Mouse (Mus musculus): Measurements from ENCODE around the gene Heca. TPM values are rescaled to one million over a fixed set of nuclear protein-coding genes. Genes with fewer than 3 reads are reported as not detected.
A peak's percentile ranks its signal among the peaks of the same experiment; 100 is the strongest.
"Not testable (repeated sequence)": the region's sequence is repeated elsewhere in the genome, so short reads cannot be mapped to it uniquely, and the experiment has no call there.

Gene Heca
- 10 to 100 TPM; 29.8 to 32.3 (median 30.1) TPM for total RNA-seq (2022)

DNA sequence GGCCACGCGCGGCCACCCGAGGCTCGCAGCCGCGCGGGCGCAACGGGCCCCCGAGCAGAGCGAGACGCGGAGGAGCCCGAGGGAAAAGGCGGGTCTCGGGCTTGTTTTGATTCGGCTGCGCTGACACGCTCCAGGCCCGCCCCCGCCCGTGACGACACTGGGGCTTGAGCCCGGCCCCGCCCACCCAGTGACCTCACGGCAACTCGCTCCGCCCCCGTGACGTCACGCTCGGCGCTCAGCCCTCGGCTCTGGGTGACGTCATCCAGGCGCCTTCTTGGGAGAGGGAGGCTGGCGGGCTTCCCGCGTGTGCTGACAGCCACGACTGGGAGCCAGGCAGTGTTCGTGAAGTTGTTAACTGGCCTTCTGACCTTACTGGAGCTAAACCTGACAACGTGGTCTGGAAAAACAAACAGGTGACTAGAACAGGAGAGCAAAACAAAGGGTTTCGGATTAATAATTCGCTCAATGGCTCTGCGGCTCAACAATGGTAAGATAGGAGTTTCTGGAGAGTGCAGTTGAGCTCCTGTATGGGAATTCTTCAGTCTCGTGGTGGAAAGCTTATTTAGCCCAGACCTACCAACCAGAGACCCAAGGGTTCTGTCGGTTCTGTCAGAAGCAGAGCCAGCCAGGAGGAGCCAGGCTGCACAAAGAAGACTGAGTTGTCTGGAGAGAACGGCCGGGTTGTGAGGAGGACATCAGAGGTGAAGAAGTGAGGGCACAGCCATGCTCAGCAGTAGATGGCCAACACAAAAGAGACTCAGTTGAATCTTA lies at the start of gene Heca:
Gene Heca (minus strand): TSS at position 108 of the 771 bp plus-strand sequence.
- DNase-seq (ENCODE audit: low spot score in 2 of 2): peak; percentile 74 to 84

DNA sequence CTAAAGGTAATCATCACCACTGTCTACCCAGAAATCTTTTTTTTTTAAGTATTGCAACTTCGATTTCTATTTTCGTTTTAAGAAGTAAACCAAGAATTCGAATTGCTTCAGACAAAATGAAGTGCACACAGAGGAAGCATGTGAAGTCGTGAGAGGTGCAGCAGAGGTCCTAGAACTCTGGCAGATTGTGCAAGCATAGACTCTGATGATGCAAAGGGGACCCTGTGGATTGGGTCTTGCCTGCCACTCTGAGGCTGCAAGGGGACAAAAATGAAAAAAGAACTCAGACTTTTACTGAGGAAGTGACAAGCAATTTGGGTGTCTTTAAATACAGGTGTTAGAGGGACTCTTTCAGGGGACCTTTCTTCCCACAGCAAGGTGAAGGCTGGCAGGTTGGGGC lies 42.7 kb upstream of the Heca start:
- DNase-seq (ENCODE audit: low spot score in 2 of 2): no peak

DNA sequence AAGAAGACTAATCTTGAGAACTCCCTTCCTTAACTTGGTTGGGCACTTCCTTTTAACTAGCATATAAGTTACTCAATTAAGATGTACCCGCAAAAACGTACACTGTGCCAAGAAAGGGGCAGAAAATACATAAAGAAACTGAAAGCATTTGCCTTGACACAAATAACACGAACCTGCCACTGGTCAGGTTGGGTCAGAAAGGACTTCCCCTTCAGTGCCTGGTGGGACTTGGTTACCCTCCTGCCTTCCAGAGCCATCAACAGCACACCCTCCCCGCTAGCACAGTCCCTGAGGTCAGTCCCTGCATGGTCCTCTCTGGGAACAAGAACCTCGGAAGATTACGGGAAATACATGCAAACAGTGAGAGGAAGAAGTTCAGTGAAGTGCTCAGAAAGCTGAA lies 41.3 kb upstream of the Heca start:
- DNase-seq (ENCODE audit: low spot score in 2 of 2): no peak

DNA sequence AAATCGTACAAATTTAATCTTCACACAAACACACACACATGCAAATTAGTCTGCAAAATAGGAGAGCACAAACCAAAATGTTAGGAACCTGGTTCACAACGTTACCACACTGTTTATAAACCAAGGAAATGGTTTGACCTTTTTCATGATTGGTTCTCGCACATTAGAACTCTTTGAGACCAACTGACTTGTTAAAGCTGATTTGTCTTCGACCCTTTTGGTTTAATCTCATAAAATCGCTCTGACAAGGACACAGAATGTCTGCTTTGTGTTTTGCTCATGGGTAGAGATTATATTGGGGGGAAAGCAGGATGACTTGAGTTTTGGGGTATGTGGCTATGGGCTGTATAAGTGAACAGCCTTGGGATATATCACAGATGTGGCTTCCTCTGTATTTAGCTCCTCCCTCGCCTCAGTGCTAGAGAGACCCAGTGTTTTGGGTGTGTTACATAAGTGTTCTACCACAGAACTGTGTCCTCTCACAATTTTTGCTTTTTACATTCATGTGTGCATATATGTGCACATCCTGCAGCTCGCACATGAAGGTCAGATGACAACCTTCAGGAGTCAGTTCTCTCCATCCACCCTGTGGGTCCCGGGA lies 40.1 kb upstream of the Heca start:
- no peak for DNase-seq (ENCODE audit: low spot score in 2 of 2)

DNA sequence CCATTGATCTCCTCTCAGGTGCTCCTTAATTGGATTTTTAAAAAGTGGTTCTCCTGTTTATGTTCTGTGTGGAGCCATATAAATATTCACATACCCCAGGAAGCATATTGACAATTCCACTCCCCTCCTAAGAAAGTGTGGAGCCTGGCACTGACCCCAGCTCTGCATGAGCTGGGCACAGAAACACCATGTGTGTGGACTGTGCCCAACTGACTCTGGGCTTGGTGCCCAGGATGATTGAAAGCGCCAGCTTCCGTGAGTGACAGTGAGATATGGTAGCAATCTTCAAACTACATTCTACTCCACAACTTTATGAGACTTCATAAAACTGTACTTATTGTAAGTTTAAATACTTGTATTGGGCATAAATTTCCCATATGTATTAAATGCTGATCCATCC lies 35.4 kb upstream of the Heca start:
- DNase-seq (ENCODE audit: low spot score in 2 of 2): no peak

DNA sequence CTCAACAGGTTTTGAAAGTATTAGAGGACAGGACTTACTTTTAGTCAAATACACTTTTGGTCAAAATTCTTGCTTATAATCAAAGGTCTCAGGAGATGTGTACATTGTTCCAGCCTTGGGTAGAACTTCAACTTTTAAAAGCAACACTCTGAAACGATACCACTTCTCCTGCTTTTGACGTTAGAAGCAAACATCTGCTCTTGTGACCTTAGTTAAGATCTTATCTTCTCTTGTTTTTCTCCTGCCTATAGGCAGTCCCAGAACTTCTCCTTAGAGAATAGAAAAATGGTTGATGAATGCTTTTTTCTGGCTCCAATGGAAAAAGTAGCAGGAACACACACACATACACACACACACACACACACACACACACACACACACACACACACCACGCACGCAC lies 18.2 kb upstream of the Heca start:
- no peak for DNase-seq (ENCODE audit: low spot score in 2 of 2)

DNA sequence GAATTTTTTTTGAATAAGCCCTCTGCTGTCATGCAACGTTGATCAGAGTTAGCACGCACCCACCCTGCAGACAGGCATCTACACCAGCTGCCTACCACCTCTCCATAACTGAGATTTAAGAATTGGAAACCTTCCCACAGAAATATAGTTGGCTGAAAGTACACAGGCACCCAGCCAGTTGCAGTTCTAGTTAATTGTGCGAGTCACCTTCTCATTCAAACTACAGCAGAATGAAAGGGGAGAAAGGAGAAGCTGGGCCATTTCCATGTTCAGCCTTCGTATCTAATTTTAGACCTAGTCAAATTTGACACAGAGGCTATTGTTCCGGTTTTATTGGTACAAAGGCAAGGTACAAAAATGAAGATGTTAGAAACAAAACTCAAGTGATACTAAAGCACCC lies 2.9 kb upstream of the Heca start:
- peak; percentile 15 to 19 for DNase-seq (ENCODE audit: low spot score in 2 of 2)

DNA sequence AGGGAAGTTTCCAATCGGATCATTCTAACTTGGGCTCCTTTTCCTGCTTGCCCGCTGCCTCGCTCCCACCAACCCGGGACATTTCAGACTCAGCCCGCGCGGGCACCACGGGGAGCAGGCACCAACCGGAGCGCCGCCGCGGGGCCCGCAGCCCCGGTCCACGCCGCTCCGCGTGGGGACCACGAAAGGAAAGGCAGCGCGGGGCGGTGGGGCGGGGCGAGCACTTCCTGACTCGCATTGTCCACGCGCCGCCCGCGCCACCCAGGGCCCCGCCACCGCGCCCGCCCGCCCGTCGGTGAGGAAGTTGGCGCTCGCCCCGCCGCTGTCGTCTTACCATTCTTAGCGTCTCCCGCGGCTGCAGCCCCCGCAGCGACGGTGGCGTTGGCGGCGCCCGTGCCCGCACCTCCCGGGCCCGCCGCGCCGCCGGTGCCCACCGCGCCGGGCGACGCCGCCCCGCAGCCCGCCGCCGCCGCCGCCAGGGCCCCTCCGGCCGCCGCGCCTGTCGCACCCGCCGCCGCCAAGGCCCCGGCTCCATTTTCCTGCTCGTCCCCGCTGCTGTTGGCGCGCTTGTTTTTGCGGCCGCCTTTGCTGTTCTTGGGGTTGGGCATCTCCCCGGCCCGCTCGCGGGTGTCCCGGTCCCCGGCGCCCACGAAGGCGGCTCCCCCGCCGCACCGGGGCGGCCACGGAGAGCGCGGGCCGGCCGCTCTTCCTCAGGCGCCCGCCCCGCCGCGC lies 526 bp downstream of the Heca start:
- peak; percentile 24 to 44 for DNase-seq (ENCODE audit: low spot score in 2 of 2)

DNA sequence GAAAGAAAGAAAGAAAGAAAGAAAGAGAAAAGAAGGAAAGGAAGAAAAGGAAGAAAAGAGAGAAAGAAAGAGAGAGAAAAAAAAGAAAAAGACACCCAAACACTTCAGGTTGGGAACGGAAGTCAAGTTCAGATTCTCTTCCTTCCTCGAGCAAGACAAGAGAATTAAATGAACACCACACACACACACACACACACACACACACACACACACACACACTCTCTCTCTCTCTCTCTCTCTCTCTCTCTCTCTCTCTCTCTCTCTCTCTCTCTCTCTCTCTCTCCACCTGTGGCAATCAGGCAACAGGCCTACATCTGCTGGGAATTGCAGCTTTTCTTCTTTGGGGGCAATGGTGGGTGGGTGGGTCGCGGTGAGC lies 1.1 kb downstream of the Heca start:
- DNase-seq (ENCODE audit: low spot score in 2 of 2): not testable (repeated sequence)

DNA sequence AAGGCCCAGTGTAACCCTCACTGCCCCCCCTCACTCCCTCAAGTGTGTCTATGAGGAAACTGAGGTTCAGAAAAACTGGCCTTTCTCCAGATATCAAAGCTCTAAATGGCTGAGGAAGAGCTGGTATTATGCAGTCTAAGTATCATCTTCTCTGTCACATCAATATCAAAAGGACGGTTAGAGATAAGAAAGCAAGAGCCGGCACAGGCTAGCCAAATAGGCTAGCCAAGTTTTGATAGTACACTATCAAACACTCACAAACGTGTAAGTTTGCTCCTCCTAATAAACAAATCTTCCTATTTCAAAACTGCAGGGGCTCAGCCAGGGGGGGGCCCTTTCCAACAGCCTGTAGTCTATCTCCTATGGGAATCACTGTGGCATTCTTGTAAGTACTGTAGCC lies 1.8 kb downstream of the Heca start:
- no peak for DNase-seq (ENCODE audit: low spot score in 2 of 2)

DNA sequence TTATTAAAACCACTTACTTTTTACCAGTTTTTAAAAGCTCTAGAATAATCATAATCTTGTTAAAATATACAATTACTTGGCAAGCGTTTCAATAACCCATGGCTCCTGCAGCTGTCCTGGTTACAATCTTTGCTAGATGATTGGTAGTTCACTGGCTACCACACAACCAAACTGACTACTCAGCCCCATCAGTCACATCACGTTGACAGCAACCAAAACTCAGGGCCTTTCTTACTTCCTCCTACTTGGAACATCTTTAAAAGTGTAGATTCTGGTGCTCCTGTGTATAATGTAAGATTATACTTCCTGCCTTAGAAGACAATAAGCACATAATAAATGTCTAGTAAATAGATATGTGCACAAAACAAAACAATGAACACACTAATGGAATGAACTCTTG lies 14.2 kb downstream of the Heca start:
- DNase-seq (ENCODE audit: low spot score in 2 of 2): no peak

DNA sequence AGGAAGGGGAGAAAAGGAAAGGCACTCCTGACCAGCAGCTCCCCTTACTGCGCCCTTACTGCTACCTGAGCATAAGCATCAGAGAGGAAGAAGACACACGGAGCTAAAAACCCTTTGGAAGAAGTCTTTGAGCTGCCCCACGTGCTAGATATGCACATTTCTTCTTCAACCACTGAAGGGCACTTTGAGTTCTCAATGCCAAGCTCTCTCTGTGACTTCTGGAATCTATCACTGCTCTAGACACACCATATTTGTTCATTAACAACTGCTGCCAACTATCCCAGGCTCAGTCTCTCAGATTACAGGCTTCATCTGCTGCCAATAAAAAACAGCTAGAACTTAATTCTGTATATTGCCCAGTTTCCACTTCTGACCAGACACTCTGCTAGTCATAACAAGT lies 15.7 kb downstream of the Heca start:
- DNase-seq (ENCODE audit: low spot score in 2 of 2): no peak

DNA sequence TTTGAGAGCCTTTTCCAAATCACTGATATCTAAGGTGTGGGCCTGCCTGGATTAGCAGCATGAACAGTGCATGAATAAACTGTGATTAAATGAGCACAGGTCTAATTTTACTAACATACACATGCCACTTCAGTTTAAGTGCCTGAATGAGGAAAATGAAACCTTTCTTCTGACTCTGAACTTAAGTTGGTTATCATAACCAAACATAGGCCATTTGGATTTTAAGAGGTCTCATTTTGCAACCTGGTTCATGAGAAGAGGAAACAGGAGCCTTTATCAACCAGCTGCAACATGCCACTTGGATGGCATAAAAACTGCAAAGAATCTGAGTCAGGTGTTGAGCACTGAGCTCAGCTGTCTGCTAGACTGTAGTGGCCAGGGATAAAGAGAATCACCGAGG lies 16.7 kb downstream of the Heca start:
- DNase-seq (ENCODE audit: low spot score in 2 of 2): no peak

DNA sequence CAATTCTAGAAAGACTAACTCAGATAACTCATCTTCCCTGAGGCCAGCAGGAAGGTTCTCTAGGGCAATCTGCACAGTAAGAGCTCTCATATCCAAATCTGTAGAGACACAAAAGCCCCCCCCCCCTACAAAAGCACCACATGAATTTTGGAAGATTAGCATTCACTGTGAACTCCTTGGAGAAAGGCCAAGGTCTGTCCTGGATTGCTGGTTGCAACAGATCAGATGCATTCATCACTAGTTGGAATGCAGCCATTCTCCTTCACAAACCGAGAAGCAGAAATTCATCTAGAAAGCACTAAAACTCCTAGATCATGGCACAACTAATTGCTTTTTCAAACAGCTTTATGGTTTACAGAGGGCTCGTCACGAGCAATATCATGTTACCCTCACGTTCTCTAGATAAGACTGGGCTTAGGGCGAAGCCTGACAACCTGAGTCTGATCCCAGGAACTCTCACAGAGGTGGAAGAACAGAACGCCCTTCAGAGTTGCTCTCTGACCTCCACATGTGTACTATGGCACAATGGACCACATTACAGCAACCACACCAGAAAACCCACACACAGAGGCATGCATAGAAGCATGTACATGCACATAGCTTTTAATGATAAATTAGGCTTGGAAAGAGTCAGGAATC lies 17.3 kb downstream of the Heca start:
- peak in 1 of 2 experiments; percentile 18 for DNase-seq (ENCODE audit: low spot score in 2 of 2)

DNA sequence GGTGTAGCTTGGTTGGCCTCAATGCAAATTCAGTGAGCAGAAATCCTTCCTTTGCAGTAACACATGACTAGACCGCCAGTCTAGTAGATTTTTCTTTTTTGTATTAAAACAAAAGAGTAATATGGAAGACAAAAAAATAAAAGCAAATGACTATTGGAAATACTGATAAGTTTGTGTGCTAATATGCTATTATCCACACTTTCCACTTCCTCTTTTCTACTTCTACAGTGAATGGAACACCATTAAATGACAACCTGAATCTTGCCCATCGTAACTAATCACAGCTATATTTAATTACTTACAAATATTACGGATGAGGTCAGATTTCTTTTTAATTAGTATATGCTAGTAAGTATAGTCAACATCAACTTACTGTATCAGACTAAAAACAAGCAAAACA lies 22.7 kb downstream of the Heca start:
- DNase-seq (ENCODE audit: low spot score in 2 of 2): no peak

DNA sequence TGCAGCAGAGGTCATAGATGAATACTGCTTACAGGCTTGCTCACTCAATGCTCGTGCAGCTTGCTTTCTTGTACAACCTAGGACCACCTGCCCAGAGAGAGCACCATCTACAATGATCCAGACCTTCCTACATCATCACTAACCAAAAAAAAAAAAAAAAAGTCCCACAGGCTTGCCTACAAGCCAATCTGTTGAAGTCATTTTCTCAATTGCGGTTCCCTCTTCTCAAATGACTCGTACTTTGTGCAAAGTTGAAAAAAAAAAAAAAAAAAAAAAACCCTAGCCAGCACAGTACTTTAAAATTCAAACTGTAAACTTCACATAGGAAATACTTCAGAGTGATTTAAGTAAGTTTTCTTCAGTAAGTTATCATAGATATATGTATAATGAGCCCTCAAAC lies 23.7 kb downstream of the Heca start:
- DNase-seq (ENCODE audit: low spot score in 2 of 2): no peak

DNA sequence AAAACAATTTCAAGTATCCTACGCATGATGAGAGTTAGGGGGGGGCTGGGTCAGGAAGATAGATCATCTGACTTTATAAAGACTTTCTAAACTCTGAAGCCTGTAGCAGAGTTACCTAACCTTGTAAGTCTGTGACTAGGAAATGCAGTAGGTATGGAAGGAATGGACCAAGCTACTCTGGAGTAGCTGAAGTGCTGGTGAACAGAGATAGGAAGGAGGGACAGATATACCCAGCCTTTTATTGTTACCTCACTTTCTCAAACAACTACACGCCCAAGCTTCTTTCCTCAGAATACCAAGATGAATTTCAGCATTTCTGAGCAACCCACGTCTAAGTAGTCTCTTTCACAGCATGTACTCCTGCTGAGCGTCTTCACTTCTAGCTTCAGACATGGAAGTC lies 26.5 kb downstream of the Heca start:
- DNase-seq (ENCODE audit: low spot score in 2 of 2): no peak

DNA sequence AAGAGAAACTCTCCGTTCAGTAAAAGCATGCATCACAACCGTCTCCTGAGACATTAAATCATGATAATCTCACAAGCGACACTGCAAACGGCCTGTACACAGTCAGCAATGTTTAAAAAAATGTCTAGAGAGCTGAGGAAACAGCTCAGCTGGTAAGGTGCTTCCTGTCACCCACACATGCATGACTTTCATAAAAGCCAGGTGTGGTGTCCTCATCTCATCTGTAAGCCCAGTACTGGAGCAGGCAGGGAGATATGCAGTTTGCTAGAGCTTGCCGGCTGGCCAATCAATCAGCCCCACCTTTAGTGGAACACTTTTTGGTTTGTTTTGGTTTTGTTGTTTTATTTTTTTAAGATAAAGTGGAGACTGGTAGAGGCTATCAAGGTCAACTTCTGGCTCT lies 27.9 kb downstream of the Heca start:
- no peak for DNase-seq (ENCODE audit: low spot score in 2 of 2)

DNA sequence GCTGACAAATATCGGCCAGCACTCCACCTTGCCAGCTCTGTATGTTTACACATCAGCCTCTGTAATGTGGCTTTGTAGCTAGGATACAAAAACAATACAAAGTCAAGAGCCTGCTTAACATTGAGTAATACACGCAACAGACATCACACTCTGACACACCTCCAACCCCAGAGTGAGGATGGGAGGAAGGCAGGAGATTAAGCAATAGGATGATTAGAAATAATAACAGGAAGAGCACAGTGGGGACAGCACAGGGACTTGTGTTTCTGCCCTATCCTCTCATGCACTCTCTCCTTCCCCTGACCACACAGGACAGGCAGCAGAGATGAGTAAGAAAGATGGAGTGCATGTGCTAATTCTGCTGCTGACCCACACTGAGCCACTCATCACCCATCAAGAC lies 28.8 kb downstream of the Heca start:
- no peak for DNase-seq (ENCODE audit: low spot score in 2 of 2)

DNA sequence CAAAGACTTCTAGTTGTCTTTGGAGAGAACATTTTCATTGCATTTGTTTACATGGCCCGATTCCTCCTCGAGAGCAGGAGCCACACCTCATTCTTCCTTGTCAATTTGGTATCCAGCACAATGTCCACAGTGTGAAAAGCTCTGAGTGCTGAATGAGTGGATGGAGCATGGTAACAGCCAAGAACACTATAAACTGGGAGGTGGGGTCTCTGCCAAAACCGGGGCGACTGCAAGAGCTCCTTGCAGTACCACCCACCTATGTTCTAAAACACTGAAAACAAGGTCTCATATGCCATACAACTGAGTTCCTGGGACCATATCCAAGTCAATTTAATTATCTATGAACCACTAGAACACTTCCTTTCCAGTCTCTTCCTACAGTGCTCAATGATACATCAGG lies 39.1 kb downstream of the Heca start:
- DNase-seq (ENCODE audit: low spot score in 2 of 2): peak; percentile 37 to 62

DNA sequence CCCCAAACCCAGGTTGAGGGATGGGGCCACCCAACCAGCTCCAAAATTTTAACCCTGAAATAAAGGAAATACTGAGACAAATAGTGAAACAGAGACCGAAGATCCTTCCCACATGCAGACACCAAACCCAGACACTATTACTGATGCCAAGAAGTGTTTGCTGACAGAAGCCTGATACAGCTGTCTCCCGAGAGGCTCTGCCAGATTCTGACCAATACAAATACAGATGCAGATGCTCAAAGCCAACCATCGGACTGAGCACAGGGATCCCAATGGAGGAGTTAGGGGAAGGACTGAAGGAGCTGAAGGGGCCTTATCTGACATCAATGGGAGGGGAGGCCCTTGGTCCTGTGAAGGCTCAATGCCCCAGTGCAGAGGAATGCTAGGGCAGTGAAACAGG lies 41.5 kb downstream of the Heca start:
- not testable (repeated sequence) for DNase-seq (ENCODE audit: low spot score in 2 of 2)

DNA sequence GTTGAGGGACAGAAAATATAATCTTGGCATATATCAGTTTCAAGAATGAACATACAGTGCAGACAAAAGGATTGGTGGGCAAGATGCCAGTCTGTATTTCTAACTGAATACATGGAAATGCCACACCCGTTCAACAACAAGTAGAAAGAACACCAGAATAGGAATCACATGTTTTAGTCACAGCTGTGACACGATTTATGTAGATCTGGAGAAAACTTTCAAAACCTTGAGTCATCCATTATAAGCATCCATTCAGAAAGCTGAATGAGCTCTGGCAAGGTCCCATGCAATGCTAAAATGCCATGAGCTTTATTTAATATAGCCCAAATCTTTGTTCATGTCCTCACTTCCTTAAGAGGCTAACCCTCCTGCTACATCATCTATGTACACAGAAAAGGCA lies 44.4 kb downstream of the Heca start:
- no peak for DNase-seq (ENCODE audit: low spot score in 2 of 2)
